Mouse (Mus musculus): ENCODE data around the gene Ctsm. TPM values are rescaled to one million over a fixed set of nuclear protein-coding genes. Genes with fewer than 3 reads are reported as not detected.

Ctsm gene
- polyA plus RNA-seq (2014; fragmentation: Illumina TruSeq; extraction: RNeasy Lipid Tissue Mini Kit (QIAGEN cat#74804); ENCODE audit: insufficient read depth, low read depth, low replicate concordance): not detected

GRCm38 (mm10) chr13:61541631-61542030 lies at the start of gene Ctsm:
Gene Ctsm (minus strand): TSS chr13:61541839.

GRCm38 (mm10) chr13:61570027-61570426 lies 28.4 kb upstream of the Ctsm start, which contains the start of gene Cts3:
Gene Cts3 (minus strand): TSS chr13:61570127.

GRCm38 (mm10) chr13:61568074-61568473 lies 26.4 kb upstream of the Ctsm start, which contains the start of gene Gm49352:
Gene Gm49352 (minus strand): TSS chr13:61568174.

Other genes with a start within 250 kb of the Ctsm start
- not detected for gene Cts7, start 183.6 kb downstream of the Ctsm start, polyA plus RNA-seq (2014; fragmentation: Illumina TruSeq; extraction: RNeasy Lipid Tissue Mini Kit (QIAGEN cat#74804); ENCODE audit: insufficient read depth, low read depth, low replicate concordance)
- gene Gm49352, start 26.3 kb upstream of the Ctsm start, polyA plus RNA-seq (2014; fragmentation: Illumina TruSeq; extraction: RNeasy Lipid Tissue Mini Kit (QIAGEN cat#74804); ENCODE audit: insufficient read depth, low read depth, low replicate concordance): not detected
- gene Cts3, start 28.3 kb upstream of the Ctsm start, polyA plus RNA-seq (2014; fragmentation: Illumina TruSeq; extraction: RNeasy Lipid Tissue Mini Kit (QIAGEN cat#74804); ENCODE audit: insufficient read depth, low read depth, low replicate concordance): not detected

Measured in lung, adult 10 weeks (tissue).